Comparison of ENCODE assay signal across 8 mouse cellular contexts in genomic region chr19:57197043-57197817, GRCm38 (mm10).
DNase-seq lines count a peak whose midpoint lies in the region; TF ChIP-seq lines count a peak whose summit lies in the region.

No protein-coding gene starts in this region.

- no peak overlapping the region for H3K27ac ChIP-seq in testis, adult 2 months (ENCODE audit: control insufficient read depth, insufficient read depth, low read depth, low read length)

- TF ChIP-seq POLR2A in myocyte (IDR thresholded peaks at IDR 0.05; ENCODE audit: insufficient read length, low read depth) = no peak
- TF ChIP-seq POLR2A in testis, adult 2 months (IDR thresholded peaks at IDR 0.05; ENCODE audit: control insufficient read depth, low read depth, low read length) = no peak

- DNase-seq in left cerebral cortex, adult 18-20 months (ENCODE audit: low spot score in 2 of 2) = peak; percentile 52 to 54
- no peak for DNase-seq in left cerebral cortex, adult 11 months (ENCODE audit: low spot score)
- DNase-seq in embryo, embryonic 10.5 days (ENCODE audit: low spot score) = peak; percentile 63
- DNase-seq in heart, adult 11 months = peak; percentile 99
- peak; percentile 95 for DNase-seq in kidney, adult 11 months
- peak; percentile 46 for DNase-seq in liver

- no peak overlapping the region for H3ac ChIP-seq in myocyte (ENCODE audit: control insufficient read depth, insufficient read length)

- no peaks in the 10 kb centered on the region for H3K36me3 ChIP-seq in myocyte (ENCODE audit: control insufficient read depth, insufficient read depth)
- H3K36me3 ChIP-seq in testis, adult 2 months (ENCODE audit: control insufficient read depth, insufficient read depth, low read length) = no peaks in the 10 kb centered on the region

- peaks cover 4% of the 10 kb centered on the region for H3K79me2 ChIP-seq in myocyte (ENCODE audit: control insufficient read depth, insufficient read depth)

- TF ChIP-seq CTCF in testis, adult 2 months (IDR thresholded peaks at IDR 0.05; ENCODE audit: control insufficient read depth, insufficient read depth, insufficient replicate concordance, low read depth, low read length) = no peak

- H3K4me3 ChIP-seq in myocyte = peak overlapping the region; percentile 29
- peak overlapping the region; percentile 18 for H3K4me3 ChIP-seq in testis, adult 2 months (ENCODE audit: control insufficient read depth, low read depth, low read length)

- peak overlapping the region; percentile 79 for H3K4me2 ChIP-seq in myocyte (ENCODE audit: low read depth)

- H3K27me3 ChIP-seq in myocyte (ENCODE audit: control insufficient read depth, insufficient read depth, insufficient read length) = no peaks in the 10 kb centered on the region
- no peaks in the 10 kb centered on the region for H3K27me3 ChIP-seq in testis, adult 2 months (ENCODE audit: control insufficient read depth, insufficient read depth, low read length)

- 0 out of 2 replicates have a peak, but pooled peaks cover 2% of the 10 kb centered on the region for H3K4me1 ChIP-seq in testis, adult 2 months (ENCODE audit: control insufficient read depth, insufficient read depth, low read length)

TF ChIP-seq in myocyte, 11 proteins besides CTCF, POLR2A, EP300 and RAD21:
- TF ChIP-seq USF1 (IDR thresholded peaks at IDR 0.05; ENCODE audit: low read depth) = no peak
- TF ChIP-seq REST (IDR thresholded peaks at IDR 0.05; ENCODE audit: insufficient read depth, insufficient read length) = no peak
- no peak for TF ChIP-seq CEBPB (IDR thresholded peaks at IDR 0.05; ENCODE audit: insufficient read depth, poor library complexity, severe bottlenecking)
- TF ChIP-seq E2F4 (IDR thresholded peaks at IDR 0.05; ENCODE audit: insufficient read depth) = no peak
- TF ChIP-seq MYOG (IDR thresholded peaks at IDR 0.05; ENCODE audit: control insufficient read depth in 1 of 3, insufficient read depth in 1 of 3, insufficient read length in 2 of 3, low read depth in 2 of 3) = peak in 2 of 3 experiments; percentile 82 to 98
- peak; percentile 91 for TF ChIP-seq TCF12 (IDR thresholded peaks at IDR 0.05; ENCODE audit: insufficient read depth, poor library complexity, severe bottlenecking)
- TF ChIP-seq POLR2AphosphoS2 (IDR thresholded peaks at IDR 0.05; ENCODE audit: insufficient read length, low read depth) = no peak
- peak; percentile 74 for TF ChIP-seq TCF3 (IDR thresholded peaks at IDR 0.05; ENCODE audit: insufficient read length, low read depth)
- TF ChIP-seq MYOD1 (IDR thresholded peaks at IDR 0.05; ENCODE audit: control insufficient read depth in 1 of 3, insufficient read length in 2 of 3, low read depth in 2 of 3) = peak in 2 of 3 experiments; percentile 71 to 87
- no peak for TF ChIP-seq MAX (IDR thresholded peaks at IDR 0.05; ENCODE audit: low read depth)
- no peak for TF ChIP-seq SRF (IDR thresholded peaks at IDR 0.05; ENCODE audit: control insufficient read depth, insufficient read length, low read depth)
